Mouse (Mus musculus) embryonic facial prominence, embryonic 13.5 days (tissue): ENCODE results near the gene Atp6v0a1. TPM values are rescaled to one million over a fixed set of nuclear protein-coding genes. Genes with fewer than 3 reads are reported as not detected.

Experiments used
- ATAC-seq: fragments of 200-750 bp; cut with Nextera tagmentation; 2 replicates; pipeline ENCODE4 v1.8.0; 2017; ENCODE audit warnings: low read depth; ENCODE audit not compliant: insufficient number of reproducible peaks, insufficient read depth, low FRiP score, low TSS enrichment
- H3K27ac ChIP-seq: fragments of 300-500 bp; sonication (generic); 2 replicates; pipeline ENCODE4 v1.5.1; 2015; ENCODE audit warnings: moderate library complexity, mild to moderate bottlenecking, inconsistent platforms
- H3K27me3 ChIP-seq: fragments of 300-500 bp; sonication (generic); 2 replicates; pipeline ENCODE4 v1.6.1; 2015; ENCODE audit warnings: mild to moderate bottlenecking, inconsistent platforms
- H3K36me3 ChIP-seq: fragments of 300-500 bp; sonication (generic); 2 replicates; pipeline ENCODE4 v1.6.1; 2015; ENCODE audit warnings: mild to moderate bottlenecking, inconsistent platforms
- H3K4me1 ChIP-seq: fragments of 300-500 bp; sonication (generic); 2 replicates; pipeline ENCODE4 v1.6.1; 2015; ENCODE audit warnings: inconsistent platforms
- H3K4me2 ChIP-seq: fragments of 300-500 bp; sonication (generic); 2 replicates; pipeline ENCODE4 v1.6.1; 2015; ENCODE audit warnings: moderate library complexity, mild to moderate bottlenecking, inconsistent platforms
- H3K4me3 ChIP-seq: fragments of 300-500 bp; sonication (generic); 2 replicates; pipeline ENCODE4 v1.5.1; 2015; ENCODE audit warnings: mild to moderate bottlenecking, inconsistent platforms
- H3K9ac ChIP-seq: fragments of 300-500 bp; sonication (generic); 2 replicates; pipeline ENCODE4 v1.6.1; 2015; ENCODE audit warnings: mild to moderate bottlenecking, inconsistent platforms
- H3K9me3 ChIP-seq: fragments of 300-500 bp; sonication (generic); 2 replicates; pipeline ENCODE4 v1.6.1; 2016; ENCODE audit warnings: inconsistent platforms
- WGBS: fragments of 180-500 bp; shearing (Covaris S2); methylation state at CpG from one replicate; pipeline ENCODE4 v1.1.7; 2015; ENCODE audit warnings: mixed read lengths; 5-methylcytosine and 5-hydroxymethylcytosine counted together
- polyA plus RNA-seq: library from polyadenylated mRNA; unstranded; fragments of >200 nt; fragmentation: Nextera tagmentation; extraction: Ambion mirVana; gene quantifications from 2 replicates; pipeline ENCODE4 v1.2.1, GENCODE M21; 2015

The Atp6v0a1 gene
- polyA plus RNA-seq, 1 experiment from 2014 or later: 33.2 TPM

DNA sequence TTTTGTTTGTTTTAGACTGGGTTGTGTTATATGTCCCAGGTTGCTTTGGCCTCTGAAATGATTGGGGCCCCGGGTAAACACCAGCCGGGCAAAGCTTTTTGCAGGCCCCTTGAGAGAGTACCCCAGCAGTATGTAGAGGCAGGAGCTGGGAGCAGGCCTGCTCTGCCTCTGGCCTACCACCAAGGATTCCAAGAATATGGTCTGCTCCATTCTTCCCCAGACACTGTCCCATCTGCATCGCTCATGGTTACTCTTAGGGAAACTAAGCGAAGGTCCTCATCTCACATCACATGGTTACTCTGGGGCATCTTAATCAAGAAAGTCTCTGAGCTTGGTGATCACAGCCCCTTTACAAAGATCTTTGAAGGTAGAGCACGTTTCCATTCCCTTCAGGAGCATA, 40.8 kb upstream of the Atp6v0a1 start:
- WGBS: 77% methylated on average over 5 of the region's 5 CpGs
- ATAC-seq: no peak
- H3K4me3 ChIP-seq: peak overlapping the region; percentile 76
- no peaks in the 10 kb centered on the region for H3K9me3 ChIP-seq
- H3K36me3 ChIP-seq: no peaks in the 10 kb centered on the region
- H3K27me3 ChIP-seq: peaks cover 72% of the 10 kb centered on the region
- H3K4me1 ChIP-seq: peaks cover 61% of the 10 kb centered on the region
- peak overlapping the region; percentile 87 for H3K9ac ChIP-seq
- peak overlapping the region; percentile 88 for H3K4me2 ChIP-seq
- no peak overlapping the region for H3K27ac ChIP-seq

DNA sequence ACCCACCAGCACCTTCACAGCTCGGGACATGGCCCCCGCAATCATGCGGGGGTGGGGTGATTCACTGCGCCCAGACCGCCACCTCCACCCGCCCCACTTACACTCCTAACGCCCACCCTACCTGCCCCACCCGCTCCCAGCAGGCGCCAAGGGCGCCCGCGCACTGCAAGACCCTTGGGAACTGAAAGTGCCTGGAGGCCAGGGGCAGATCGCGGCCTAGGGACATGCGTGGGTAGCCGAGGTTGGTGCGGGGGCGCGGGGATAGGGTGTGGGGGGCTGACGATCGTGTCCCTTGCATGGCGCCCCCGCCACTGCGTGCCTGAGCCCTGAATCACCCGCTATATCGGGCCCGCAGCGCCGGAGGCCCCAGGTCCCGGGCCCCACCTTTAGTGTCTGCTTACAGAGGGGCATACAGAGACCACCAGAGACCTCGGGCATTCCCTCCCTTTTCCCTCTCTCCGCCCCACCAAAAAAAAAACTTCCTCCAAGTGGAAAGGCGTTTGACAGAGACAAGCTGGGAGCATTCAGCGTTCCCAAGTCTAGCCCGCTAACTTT, 40.0 kb upstream of the Atp6v0a1 start:
- Histone ChIP-seq H3K4me1 (peaks cover 54% of the 10 kb centered on the region), H3K36me3 (no peaks in the 10 kb centered on the region), H3K4me3 (peak overlapping the region; percentile 76), H3K9ac (peak overlapping the region; percentile 87), H3K27me3 (peaks cover 75% of the 10 kb centered on the region), H3K27ac (peak overlapping the region; percentile 89; the same call in 1 of the 2 replicates), H3K9me3 (no peaks in the 10 kb centered on the region), H3K4me2 (peak overlapping the region; percentile 88)
- 7% methylated on average over 35 of the region's 35 CpGs for WGBS
- ATAC-seq: no peak

DNA sequence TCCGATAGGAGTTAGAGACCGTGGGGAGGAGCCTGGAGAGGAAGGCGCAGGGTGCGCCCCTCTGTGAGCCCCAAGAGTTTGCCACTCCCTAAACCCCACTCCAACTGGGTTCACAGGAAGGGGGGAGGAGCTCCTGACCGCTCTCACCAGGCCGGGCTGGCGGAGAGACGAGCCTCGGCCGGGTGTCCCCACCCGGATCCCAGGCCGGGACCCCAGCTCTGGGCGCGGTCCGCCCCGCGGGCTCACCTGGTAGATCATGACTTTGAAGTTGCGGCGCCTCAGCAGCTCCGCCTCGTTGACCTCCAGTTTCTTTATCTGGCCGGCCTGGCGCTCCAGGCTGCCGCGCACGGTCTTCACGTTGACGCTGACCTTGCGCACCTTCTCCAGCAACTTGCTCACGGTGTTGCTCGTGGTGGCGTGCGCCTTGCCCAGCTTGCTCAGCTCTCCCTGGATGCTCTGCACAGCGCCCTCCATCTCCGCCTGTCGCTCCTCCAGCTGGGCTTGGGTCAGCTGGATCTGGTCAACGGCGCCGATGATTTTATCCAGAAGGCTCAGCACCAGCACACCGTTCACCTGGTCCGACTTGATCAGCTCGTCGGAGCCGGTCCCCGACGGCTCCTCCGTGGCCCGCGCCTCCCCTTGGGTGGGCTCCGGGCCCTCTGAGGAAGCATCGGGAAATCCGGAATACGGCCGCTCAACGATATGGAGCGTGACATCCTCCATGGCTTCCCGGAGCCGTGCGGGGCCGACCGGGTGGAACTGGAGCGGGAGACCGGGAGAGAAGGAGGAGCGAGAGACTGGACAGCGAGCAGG, 39.3 kb upstream of the Atp6v0a1 start:
- peak overlapping the region; percentile 89 for H3K27ac ChIP-seq
- peak; percentile 48; the same call in 1 of the 2 replicates for ATAC-seq
- peaks cover 51% of the 10 kb centered on the region for H3K4me1 ChIP-seq

DNA sequence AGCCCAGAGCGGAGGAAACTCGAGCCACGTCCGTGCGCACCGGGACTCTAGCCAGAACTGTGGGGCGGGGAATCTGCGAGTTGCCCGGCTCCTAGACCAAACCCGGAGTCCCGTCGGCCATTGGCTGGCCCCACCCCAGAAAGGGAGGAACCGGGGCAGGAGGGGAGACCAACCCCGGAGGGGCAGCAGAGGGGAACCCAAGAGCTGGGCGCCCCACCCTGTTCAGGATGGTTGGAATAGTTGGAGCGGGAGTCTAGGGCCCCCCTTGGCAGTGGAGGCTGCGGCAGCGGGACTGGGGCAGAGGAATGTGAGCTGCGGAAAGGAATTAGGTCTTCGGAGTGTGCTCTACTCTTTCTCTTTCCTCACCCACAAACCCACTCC, 38.7 kb upstream of the Atp6v0a1 start, which contains the start of gene Cavin1:
Cavin1 (minus strand) TSS at position 331 of the 381 bp plus-strand sequence.
- Histone ChIP-seq H3K4me3 (peak within 1 kb of the TSS; percentile 76), H3K9ac (peak within 1 kb of the TSS; percentile 87), H3K4me1 (peaks cover 46% of the 10 kb centered on the region), H3K27me3 (peaks cover 81% of the 10 kb centered on the region), H3K9me3 (peaks cover under 1% of the 10 kb centered on the region; the same call in 1 of the 2 replicates), H3K27ac (peak within 1 kb of the TSS; percentile 89), H3K36me3 (no peaks in the 10 kb centered on the region), H3K4me2 (peak within 1 kb of the TSS; percentile 88)
- WGBS: 2% methylated on average over 20 of the region's 20 CpGs
- peak; percentile 92 for ATAC-seq

More for the DNA sequence above, 39.3 kb upstream of the Atp6v0a1 start:
- WGBS: under 1% methylated on average over 65 of the region's 65 CpGs
- Histone ChIP-seq H3K4me3 (peak overlapping the region; percentile 76), H3K27me3 (peaks cover 79% of the 10 kb centered on the region), H3K9ac (peak overlapping the region; percentile 87), H3K36me3 (no peaks in the 10 kb centered on the region), H3K9me3 (no peaks in the 10 kb centered on the region), H3K4me2 (peak overlapping the region; percentile 88)

DNA sequence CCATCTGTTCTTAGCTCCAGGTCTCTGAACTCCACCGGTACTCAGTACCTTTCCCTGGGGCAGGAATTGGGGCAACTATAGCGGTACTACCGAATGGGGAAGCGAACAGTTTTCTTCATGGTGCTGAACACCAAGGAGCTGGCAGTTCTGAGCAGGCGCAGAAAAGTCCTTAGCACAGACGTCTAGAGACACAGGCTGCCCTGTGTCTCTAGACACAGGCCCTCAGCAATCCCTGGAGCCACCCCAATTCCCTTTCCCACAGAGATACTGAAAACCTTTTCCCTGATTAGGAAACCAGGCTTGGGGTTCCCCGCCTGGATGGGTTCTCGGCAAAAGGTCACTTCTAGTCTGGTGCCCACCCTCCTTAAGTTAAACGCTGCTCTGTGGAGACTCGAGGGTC, 37.8 kb upstream of the Atp6v0a1 start:
- no peak for ATAC-seq
- Histone ChIP-seq H3K36me3 (no peaks in the 10 kb centered on the region), H3K27me3 (peaks cover 73% of the 10 kb centered on the region), H3K9ac (no peak overlapping the region; the same call in 1 of the 2 replicates), H3K27ac (peak overlapping the region; percentile 89; the same call in 1 of the 2 replicates), H3K4me2 (peak overlapping the region; percentile 88), H3K4me3 (no peak overlapping the region), H3K9me3 (peaks cover 4% of the 10 kb centered on the region; the same call in 1 of the 2 replicates), H3K4me1 (peaks cover 38% of the 10 kb centered on the region)
- WGBS: 69% methylated on average over 10 of the region's 10 CpGs

- peaks cover 26% of the 10 kb centered on the region for H3K4me1 ChIP-seq
- peaks cover 4% of the 10 kb centered on the region; the same call in 1 of the 2 replicates for H3K9me3 ChIP-seq
- peaks cover 56% of the 10 kb centered on the region for H3K27me3 ChIP-seq
- no peak overlapping the region for H3K4me2 ChIP-seq
- 87% methylated on average over 7 of the region's 7 CpGs for WGBS
- no peak for ATAC-seq
- no peak overlapping the region for H3K4me3 ChIP-seq
- H3K9ac ChIP-seq: no peak overlapping the region
- H3K36me3 ChIP-seq: no peaks in the 10 kb centered on the region
- no peak overlapping the region for H3K27ac ChIP-seq
Measured at GRCm38 (mm10) chr11:100973245-100973644, 36.0 kb upstream of the Atp6v0a1 start.

- peaks cover 15% of the 10 kb centered on the region for H3K4me1 ChIP-seq
- 53% methylated on average over 14 of the region's 14 CpGs for WGBS
- no peak overlapping the region for H3K9ac ChIP-seq
- H3K36me3 ChIP-seq: no peaks in the 10 kb centered on the region
- H3K27me3 ChIP-seq: peaks cover 43% of the 10 kb centered on the region
- H3K4me2 ChIP-seq: no peak overlapping the region
- H3K4me3 ChIP-seq: no peak overlapping the region
- ATAC-seq: no peak
- peaks cover 4% of the 10 kb centered on the region; the same call in 1 of the 2 replicates for H3K9me3 ChIP-seq
- H3K27ac ChIP-seq: peak overlapping the region; percentile 16; the same call in 1 of the 2 replicates
Measured at GRCm38 (mm10) chr11:100974381-100974970, 34.8 kb upstream of the Atp6v0a1 start.

DNA sequence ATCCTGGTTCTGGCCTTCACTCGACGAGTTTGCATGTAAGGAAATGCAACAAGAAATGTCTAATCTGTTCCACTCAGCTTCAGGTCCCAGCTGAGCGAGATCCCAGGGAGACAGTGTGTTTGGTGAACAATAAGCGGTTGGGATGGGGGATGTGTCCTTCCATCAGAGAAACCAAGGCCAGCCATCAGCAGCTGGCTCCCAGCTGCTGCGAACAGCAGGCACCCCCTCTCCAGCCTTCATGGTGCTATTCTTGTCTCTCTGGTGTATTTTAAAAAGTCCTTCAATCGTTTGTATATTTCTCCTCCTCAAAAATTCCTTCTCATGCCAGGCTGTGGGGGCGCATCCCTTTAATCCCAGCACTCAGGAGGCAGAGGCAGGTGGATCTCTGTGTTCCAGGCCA, 34.0 kb upstream of the Atp6v0a1 start:
- Histone ChIP-seq H3K9ac (no peak overlapping the region), H3K4me3 (no peak overlapping the region), H3K27ac (peak overlapping the region; percentile 16; the same call in 1 of the 2 replicates), H3K27me3 (peaks cover 38% of the 10 kb centered on the region), H3K36me3 (no peaks in the 10 kb centered on the region), H3K4me1 (peaks cover 19% of the 10 kb centered on the region), H3K4me2 (no peak overlapping the region), H3K9me3 (peaks cover 4% of the 10 kb centered on the region; the same call in 1 of the 2 replicates)
- ATAC-seq: no peak
- 65% methylated on average over 7 of the region's 7 CpGs for WGBS

DNA sequence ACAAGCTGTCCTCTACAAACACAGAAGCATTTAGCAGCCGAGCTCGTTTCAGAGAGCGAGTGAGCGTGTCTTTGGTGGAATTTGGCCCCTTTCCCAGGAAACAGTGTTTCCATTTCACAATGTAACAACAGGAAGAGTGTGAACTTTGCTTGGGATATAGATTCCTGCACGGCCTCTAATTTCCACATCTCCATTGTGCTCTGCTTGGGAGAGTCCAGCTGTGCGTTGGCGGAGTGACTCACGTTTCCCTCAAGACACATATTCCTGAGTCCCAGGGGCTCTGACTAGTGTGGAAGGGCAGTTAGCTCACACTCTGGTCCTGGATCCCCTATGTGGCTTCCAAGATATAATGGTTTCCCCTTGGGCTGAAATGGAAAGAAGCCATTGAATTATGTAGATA, 29.4 kb upstream of the Atp6v0a1 start:
- Histone ChIP-seq H3K9me3 (peaks cover 4% of the 10 kb centered on the region; the same call in 1 of the 2 replicates), H3K9ac (no peak overlapping the region), H3K4me2 (no peak overlapping the region), H3K36me3 (no peaks in the 10 kb centered on the region), H3K27me3 (peaks cover 29% of the 10 kb centered on the region), H3K27ac (0 out of 2 replicates have a peak overlapping the region, but pooled peaks have one; percentile 2), H3K4me1 (peaks cover 11% of the 10 kb centered on the region), H3K4me3 (no peak overlapping the region)
- WGBS: 59% methylated on average over 8 of the region's 8 CpGs
- no peak for ATAC-seq

DNA sequence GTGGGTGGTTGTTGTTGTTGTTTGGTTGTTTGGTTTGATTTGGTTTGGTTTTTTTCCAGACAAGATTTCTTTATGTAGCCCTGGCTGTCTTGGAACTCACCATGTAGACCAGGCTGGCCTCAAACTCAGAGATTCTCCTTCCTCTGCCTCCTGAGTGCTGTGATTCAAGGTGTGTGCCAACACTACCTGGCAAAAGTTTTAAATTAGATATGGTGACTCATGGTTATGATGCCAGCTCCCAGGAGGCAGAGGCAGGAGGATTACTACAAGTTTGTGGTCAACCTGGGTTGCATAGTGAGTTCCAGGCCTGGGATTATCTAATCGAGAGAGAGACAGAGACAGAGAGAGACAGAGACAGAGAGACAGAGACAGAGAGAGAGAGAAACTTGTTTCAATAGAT, 28.8 kb upstream of the Atp6v0a1 start:
- H3K27ac ChIP-seq: no peak overlapping the region
- WGBS: 74% methylated on average over 1 of the region's 1 CpGs

DNA sequence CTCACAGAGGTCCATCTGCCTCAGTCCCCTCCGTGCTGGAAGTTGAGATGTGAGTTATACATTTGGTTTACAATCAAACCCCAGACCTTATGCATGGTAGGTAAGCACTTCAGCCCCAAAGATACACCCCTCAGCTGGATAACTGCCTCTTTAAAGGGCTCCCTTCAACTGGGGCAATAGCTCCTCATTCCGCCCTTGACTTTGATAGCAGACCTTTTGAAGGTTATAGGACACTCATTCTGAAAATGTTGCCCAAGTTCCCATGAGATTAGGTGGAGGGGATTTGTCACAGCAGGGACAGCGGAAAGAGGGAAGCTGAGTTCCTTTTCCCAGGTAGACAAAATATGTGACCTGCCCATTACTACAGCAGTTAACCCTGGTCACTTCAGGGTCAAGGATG, 28.0 kb upstream of the Atp6v0a1 start:
- H3K36me3 ChIP-seq: no peaks in the 10 kb centered on the region
- 64% methylated on average over 3 of the region's 3 CpGs for WGBS

More for the DNA sequence above, 28.8 kb upstream of the Atp6v0a1 start:
- Histone ChIP-seq H3K4me3 (no peak overlapping the region), H3K9me3 (peaks cover 4% of the 10 kb centered on the region; the same call in 1 of the 2 replicates), H3K4me2 (no peak overlapping the region), H3K27me3 (peaks cover 23% of the 10 kb centered on the region), H3K4me1 (peaks cover 10% of the 10 kb centered on the region), H3K36me3 (no peaks in the 10 kb centered on the region), H3K9ac (no peak overlapping the region)
- ATAC-seq: no peak

More for the DNA sequence above, 28.0 kb upstream of the Atp6v0a1 start:
- no peak overlapping the region for H3K4me3 ChIP-seq
- no peak overlapping the region for H3K9ac ChIP-seq
- H3K9me3 ChIP-seq: no peaks in the 10 kb centered on the region
- H3K4me1 ChIP-seq: peaks cover 10% of the 10 kb centered on the region
- ATAC-seq: no peak
- H3K27me3 ChIP-seq: peaks cover 23% of the 10 kb centered on the region
- H3K27ac ChIP-seq: no peak overlapping the region
- H3K4me2 ChIP-seq: no peak overlapping the region
